Mouse (Mus musculus) c-Kit-negative CD71-positive TER-119-positive erythroid progenitor cells, embryonic 14.5 days (primary cell): ENCODE data around the gene Ank3.

Source experiments
- DNase-seq: peaks from one replicate; pipeline ENCODE4 v3.0.0-alpha.2; 2013; ENCODE audit warnings: low read depth, low spot score

The Ank3 gene

DNA sequence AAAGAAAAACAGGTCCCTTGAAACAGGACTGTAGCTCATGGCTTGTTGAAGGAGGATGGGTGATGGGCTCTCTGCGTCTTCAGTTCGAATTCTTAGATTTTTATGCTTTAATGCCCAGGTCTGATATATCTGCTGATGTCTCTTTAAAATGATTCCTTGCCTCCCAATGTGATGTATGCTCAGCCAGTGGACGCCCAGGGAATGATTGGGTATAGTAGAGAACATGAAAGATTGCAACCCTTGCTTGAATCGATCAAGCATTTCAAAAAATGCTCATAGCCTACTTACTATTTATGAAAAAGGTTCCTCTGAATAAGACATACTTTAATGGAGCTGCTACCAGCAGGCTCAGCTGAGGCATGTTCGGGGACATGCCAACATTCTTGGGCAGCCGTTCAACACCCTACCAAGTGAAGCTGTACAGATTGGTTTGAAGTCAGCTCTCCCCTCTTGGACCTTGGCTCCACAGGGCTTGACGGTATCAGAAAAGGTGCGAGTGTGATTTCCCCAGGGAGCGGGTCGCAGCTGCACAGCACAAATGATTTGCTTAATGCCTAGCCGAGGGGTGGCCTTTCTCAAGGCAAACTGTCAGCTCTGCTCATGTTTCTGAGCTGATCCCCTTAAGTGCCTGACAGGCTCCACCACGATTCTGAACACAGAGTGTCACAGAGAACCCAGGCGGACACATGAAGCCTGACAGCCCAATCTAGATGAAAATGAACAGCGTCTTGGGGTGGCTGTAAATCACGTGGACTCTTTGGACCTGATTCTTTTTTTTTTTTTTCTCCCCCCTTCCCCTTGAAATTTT lies 136.8 kb downstream of the Ank3 start:
- no peak for DNase-seq

GRCm38 (mm10) chr10:69535931-69536200 lies 137.3 kb downstream of the Ank3 start:
- DNase-seq = no peak

- no peak for DNase-seq
Observed at GRCm38 (mm10) chr10:69536372-69537075, 138.0 kb downstream of the Ank3 start.

DNA sequence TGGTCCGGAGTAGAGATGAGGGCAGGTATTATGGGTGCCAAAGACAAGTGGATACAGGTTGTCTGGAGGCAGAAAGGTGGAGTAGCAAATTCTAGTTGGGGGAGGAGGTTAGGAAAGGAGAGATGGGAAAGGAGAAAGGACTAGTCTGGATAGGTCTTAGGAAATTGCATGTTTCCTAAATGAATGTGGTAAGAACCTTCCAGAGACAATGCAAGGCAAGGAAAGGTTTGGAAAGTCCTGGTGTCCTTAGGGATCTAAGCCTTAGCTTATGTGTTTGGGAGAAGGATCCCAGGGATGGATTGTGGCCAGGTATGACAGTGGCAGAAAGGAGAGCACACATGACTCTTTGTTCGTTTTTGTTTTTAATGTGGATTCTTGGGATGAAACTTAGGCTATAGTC lies 139.7 kb downstream of the Ank3 start:
- DNase-seq = no peak

- no peak for DNase-seq
Observed at GRCm38 (mm10) chr10:69542439-69542838, 143.9 kb downstream of the Ank3 start.

DNA sequence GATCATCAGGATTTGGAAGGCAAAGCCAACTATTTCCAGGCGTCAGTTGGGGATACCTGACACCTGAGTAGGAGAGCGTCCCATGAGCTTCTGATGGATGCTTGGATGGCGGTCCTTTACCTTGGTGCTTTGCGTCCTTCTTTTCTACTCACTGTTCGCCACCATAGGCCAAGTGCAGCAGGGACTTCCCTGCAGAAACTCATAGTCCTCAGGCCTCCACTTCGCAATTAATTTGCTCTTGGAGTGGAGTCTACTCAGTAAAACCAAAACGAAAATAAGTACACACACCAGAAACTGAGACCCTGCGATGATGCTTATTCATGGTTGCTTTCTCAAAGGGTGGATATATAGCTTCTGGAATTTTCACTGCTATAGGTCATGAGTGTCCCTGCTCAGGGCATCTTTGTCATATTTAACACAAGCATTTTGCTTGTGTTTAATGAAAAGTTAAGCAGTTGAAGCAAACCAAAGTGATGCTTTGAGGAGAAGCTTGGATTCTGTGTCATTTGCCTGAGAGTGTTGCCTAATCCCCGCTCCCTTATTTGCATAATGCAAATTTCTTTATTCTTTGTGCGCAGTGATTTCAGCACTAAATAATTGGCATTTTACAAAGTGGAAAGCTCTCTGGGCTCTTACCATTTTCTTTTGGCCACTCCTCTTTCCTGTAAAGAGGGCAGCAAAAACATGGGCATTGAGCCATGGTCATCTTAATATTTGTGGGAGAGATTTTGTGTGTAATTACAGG lies 145.5 kb downstream of the Ank3 start:
- no peak for DNase-seq

- DNase-seq = no peak
Observed at GRCm38 (mm10) chr10:69544653-69545052, 146.1 kb downstream of the Ank3 start.

- DNase-seq = no peak
Observed at GRCm38 (mm10) chr10:69545936-69546335, 147.4 kb downstream of the Ank3 start.

DNA sequence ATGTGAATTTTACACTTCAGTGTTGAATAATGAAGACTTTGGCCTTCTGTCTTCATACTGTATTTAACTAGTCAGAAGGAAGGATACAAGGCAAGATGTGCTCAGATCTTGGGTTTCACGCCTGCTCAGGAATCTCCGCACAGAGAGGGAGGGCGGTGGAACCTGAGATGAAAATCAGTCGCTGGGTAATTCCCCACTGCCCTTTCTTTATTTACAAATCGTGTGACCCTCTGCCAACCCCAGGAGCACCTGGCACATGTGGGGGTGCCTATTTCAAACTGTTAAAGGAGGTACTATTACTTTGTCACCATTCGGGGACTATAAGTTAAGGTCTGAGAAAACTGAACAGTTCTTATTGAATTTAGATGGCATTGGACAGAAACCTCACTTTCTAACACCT lies 148.1 kb downstream of the Ank3 start:
- no peak for DNase-seq

DNA sequence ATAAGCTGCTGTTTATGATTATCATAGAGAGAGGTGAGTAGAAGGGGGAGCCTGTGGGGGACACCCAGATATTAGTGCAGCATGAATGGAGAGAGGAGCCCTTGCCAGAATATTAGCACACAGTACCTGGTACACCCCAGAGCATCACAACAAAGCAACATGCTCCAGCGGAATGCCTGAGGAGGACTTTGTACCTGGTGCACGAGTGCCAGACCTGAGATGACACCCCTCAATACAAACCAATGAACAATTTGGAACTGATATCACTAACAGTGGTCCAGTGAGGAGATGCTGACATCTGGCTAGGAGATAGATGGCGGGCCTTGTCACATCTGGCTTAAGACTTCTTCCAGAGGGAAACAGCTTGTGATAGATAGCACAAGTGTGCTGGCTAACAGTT lies 150.2 kb downstream of the Ank3 start:
- DNase-seq = no peak

DNA sequence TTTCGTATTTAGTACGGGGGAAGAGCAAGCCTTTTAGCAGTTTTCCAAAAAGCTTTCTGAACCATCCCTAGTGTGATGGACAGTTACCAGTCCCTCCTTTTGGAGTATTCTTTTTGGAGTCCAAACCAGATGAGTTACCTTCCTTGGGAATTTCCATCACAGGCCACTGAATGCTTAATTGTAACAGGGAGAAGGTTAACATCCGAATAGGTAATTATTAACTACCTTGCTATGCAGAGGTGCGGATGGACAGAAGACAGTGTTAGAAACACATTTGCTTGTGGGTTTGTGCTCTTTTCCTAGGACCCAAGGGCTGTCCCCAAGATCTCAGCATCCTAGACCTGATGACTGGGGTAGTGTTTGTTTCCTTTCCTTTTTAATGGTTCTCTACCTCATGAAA lies 150.6 kb downstream of the Ank3 start:
- DNase-seq = no peak

DNA sequence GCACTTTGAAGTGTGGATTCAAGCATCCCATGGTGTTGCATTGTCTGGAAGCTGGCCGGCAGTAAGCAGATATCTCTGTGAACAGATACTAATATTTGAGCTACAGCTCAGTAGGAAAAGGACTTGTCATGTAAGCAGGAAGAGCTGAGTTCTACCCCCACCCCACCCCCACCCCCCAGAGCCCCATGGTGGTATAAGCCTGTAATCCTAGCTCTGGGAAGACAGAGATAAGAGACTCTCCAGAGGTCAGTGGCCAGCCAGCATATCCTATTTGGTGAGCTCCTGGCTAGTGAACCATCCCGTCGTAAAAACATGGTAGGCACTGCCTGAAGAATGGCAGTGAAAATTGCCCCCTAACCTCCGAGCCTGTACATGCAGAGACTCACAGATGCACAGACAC lies 152.3 kb downstream of the Ank3 start:
- no peak for DNase-seq

GRCm38 (mm10) chr10:69553091-69553490 lies 154.5 kb downstream of the Ank3 start:
- DNase-seq = no peak

- DNase-seq = no peak
Observed at GRCm38 (mm10) chr10:69555592-69555991, 157.0 kb downstream of the Ank3 start.

DNA sequence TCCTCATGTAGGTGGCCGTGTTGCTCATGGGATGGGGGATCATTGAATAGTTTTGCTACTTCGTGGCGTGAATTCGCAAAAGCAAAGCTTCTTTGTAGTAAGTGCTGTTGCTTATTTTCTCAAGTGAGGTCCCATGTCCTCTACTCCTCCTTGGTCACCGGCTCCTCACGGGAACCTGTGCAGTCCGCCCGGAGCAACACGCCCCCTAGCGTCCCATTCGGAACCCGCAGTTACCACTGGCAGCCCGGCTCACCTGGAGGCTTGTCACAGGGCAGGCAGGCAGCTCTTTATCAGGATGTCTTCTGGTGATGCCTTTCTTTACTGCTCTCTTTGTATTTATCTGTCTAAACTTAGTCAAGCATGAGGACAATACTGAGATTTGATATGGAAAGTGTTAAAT lies 157.7 kb downstream of the Ank3 start:
- no peak for DNase-seq

DNA sequence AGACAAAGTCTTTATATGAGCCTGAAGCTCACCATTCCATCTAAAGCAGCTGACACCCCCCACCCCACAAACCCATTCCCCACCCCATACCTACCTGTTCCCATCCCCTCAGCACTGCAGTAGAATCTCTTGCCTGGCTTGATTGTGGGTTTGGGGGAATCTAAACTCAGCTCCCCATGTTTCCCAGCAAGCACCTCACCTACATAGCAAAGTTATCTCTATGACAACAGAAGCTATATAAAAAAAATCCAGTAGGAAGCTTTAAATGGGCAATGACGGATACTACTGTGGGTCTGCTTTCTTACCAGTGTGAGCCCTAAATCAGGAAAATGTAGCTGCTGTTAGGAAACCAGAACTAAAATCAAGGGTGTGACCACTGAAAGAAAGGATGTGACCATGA lies 161.7 kb downstream of the Ank3 start:
- DNase-seq = no peak

DNA sequence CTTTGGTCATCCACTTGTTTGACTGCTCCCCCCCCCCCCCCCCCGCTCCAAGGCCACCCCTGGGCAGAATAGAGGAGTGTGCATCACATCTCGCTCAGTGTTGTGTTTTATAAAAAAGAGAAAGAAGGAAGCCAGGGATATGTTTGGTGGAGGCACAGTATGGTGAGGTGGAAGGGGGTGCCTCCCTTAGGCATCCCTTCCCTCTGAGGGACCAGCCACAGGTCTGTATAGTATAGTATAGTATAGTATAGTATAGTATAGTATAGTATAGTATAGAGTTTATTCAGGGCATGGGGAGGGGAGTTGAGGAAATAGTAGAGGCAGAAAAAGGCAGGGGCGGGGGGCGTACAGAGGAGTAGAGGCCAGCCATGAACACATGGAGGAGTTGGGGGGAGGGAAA lies 164.4 kb downstream of the Ank3 start:
- no peak for DNase-seq

DNA sequence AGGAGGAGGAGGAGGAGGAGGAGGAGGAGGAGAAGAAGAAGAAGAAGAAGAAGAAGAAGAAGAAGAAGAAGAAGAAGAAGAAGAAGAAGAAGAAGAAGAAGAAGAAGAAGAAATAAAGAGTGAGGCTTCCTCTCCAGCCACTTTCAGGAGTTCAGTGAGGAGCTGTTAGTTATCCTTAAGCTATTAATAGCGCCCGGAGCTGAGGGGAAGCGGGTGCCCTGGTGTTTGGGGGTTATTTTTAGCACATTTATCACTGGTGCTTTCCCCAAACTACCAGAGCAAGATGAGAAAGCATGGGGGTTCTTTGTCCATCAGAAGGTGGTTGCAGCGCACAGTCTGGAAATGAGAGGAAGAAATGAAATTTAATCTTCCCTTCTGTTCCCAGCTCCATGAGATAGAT lies 166.5 kb downstream of the Ank3 start:
- DNase-seq = no peak

- no peak for DNase-seq
Observed at GRCm38 (mm10) chr10:69568976-69569375, 170.4 kb downstream of the Ank3 start.

- DNase-seq = no peak
Observed at GRCm38 (mm10) chr10:69569740-69570139, 171.2 kb downstream of the Ank3 start.

GRCm38 (mm10) chr10:69570466-69571288 lies 172.1 kb downstream of the Ank3 start:
- no peak for DNase-seq

DNA sequence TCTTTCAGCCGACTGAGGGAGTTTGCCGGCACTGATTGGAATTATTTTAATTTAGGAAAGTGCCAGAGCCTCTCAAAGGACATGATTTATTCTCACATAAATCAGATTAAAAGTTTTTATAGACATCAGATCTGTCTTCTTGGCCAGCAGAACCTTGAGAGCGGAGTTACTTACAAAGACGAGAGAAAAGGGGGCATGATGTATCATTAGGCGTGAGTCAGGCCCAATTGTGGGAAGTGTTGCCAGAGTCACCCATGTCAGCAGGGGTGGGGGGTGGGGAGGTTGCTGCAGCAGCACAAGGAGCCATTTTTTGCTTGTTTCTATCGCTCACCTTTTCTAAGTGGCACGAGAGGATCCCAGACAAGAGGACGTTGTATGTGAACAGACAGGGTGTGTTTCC lies 172.8 kb downstream of the Ank3 start:
- no peak for DNase-seq
